Mouse (Mus musculus) left cerebral cortex, postnatal 25 days (tissue): ENCODE measurements around the gene Irf2bp2. TPM values are rescaled to one million over a fixed set of nuclear protein-coding genes. Genes with fewer than 3 reads are reported as not detected.

Experiments used
- DNase-seq, 2 experiments: peaks; one replicate each; pipeline ENCODE4 v3.0.0; 2022; ENCODE audit warnings: low spot score in 2 of 2, mixed read lengths in 1 of 2
- intact Hi-C: fragments of 180-260 bp; cut with DNase I; formaldehyde crosslinking; loops from one replicate; pipeline ENCODE4 v1.15.1; 2025
- total RNA-seq, 2 experiments: library from RNA; stranded (reverse); gene quantifications; 2 replicates each; pipeline ENCODE4 v1.2.3; 2021

The Irf2bp2 gene
- 10 to 100 TPM; 55.5 to 62.7 TPM for total RNA-seq

- DNase-seq = peak; percentile 90 to 93
- intact Hi-C loops = loop anchor here (1.0 to 2.0 kb wide), 8 partner anchors 72 to 328 kb away; no protein-coding TSS in a partner anchor
These were observed at the start of gene Irf2bp2 for GRCm38 (mm10) chr8:126593889-126594480. Gene Irf2bp2, minus strand, starts transcription at chr8:126593986.

- DNase-seq = no peak
- intact Hi-C loops = no loop called here
These were observed 48.9 kb upstream of the Irf2bp2 start for GRCm38 (mm10) chr8:126642665-126643064.

- intact Hi-C loops = no loop called here
- DNase-seq = no peak
These were observed 47.9 kb upstream of the Irf2bp2 start for GRCm38 (mm10) chr8:126641568-126642295.

- intact Hi-C loops = no loop called here
- DNase-seq = peak in 1 of 2 experiments; percentile 50
These were observed 45.4 kb upstream of the Irf2bp2 start for GRCm38 (mm10) chr8:126639161-126639560.

GRCm38 (mm10) chr8:126638027-126638426 lies 44.2 kb upstream of the Irf2bp2 start:
- intact Hi-C loops = no loop called here
- peak; percentile 64 to 86 for DNase-seq

- DNase-seq = no peak
- intact Hi-C loops = no loop called here
These were observed 40.8 kb upstream of the Irf2bp2 start for GRCm38 (mm10) chr8:126634541-126635048.

GRCm38 (mm10) chr8:126628616-126629015 lies 34.8 kb upstream of the Irf2bp2 start:
- DNase-seq = no peak
- intact Hi-C loops = no loop called here

- intact Hi-C loops = no loop called here
- no peak for DNase-seq
These were observed 32.6 kb upstream of the Irf2bp2 start for GRCm38 (mm10) chr8:126626415-126626814.

- no peak for DNase-seq
- intact Hi-C loops = no loop called here
These were observed 28.5 kb upstream of the Irf2bp2 start for GRCm38 (mm10) chr8:126622111-126622795.

- intact Hi-C loops = no loop called here
- DNase-seq = no peak
These were observed 26.9 kb upstream of the Irf2bp2 start for GRCm38 (mm10) chr8:126620721-126621120.

GRCm38 (mm10) chr8:126619487-126619886 lies 25.7 kb upstream of the Irf2bp2 start:
- DNase-seq = no peak
- intact Hi-C loops = no loop called here

GRCm38 (mm10) chr8:126617665-126618064 lies 23.9 kb upstream of the Irf2bp2 start:
- intact Hi-C loops = no loop called here
- no peak for DNase-seq

GRCm38 (mm10) chr8:126616736-126617135 lies 22.9 kb upstream of the Irf2bp2 start:
- intact Hi-C loops = no loop called here
- DNase-seq = no peak

GRCm38 (mm10) chr8:126615765-126616164 lies 22.0 kb upstream of the Irf2bp2 start:
- peak in 1 of 2 experiments; percentile 83 for DNase-seq
- intact Hi-C loops = no loop called here

- intact Hi-C loops = no loop called here
- DNase-seq = no peak
These were observed 20.9 kb upstream of the Irf2bp2 start for GRCm38 (mm10) chr8:126614740-126615132.

- peak in 1 of 2 experiments; percentile 38 for DNase-seq
- intact Hi-C loops = no loop called here
These were observed 20.4 kb upstream of the Irf2bp2 start for GRCm38 (mm10) chr8:126614062-126614739.

GRCm38 (mm10) chr8:126613143-126613542 lies 19.4 kb upstream of the Irf2bp2 start:
- no peak for DNase-seq
- intact Hi-C loops = no loop called here

GRCm38 (mm10) chr8:126612739-126613138 lies 19.0 kb upstream of the Irf2bp2 start:
- intact Hi-C loops = no loop called here
- no peak for DNase-seq

GRCm38 (mm10) chr8:126610713-126611112 lies 16.9 kb upstream of the Irf2bp2 start:
- intact Hi-C loops = no loop called here

More at GRCm38 (mm10) chr8:126610713-126611112, 16.9 kb upstream of the Irf2bp2 start:
- no peak for DNase-seq
